Mouse (Mus musculus) heart, postnatal 0 days (tissue): ENCODE results near the gene Crybb1. TPM values are rescaled to one million over a fixed set of nuclear protein-coding genes. Genes with fewer than 3 reads are reported as not detected.

Experiments
- ATAC-seq: fragments of 200-750 bp; cut with Nextera tagmentation; 2 replicates; pipeline ENCODE4 v1.8.0; 2017; ENCODE audit warnings: low read depth, moderate number of reproducible peaks, moderate library complexity; ENCODE audit not compliant: insufficient read depth
- DNase-seq: peaks from one replicate; pipeline ENCODE4 v3.0.0-alpha.2; 2016; ENCODE audit warnings: low spot score
- H3K27ac ChIP-seq: fragments of 300-500 bp; sonication (generic); 2 replicates; pipeline ENCODE4 v1.5.1; 2014; ENCODE audit warnings: low read depth, mild to moderate bottlenecking
- H3K27me3 ChIP-seq: fragments of 300-500 bp; sonication (generic); 2 replicates; pipeline ENCODE4 v1.6.1; 2014; ENCODE audit warnings: low read length, mixed read lengths; ENCODE audit not compliant: control insufficient read depth, insufficient read depth
- H3K36me3 ChIP-seq: fragments of 300-500 bp; sonication (generic); replicated peaks from 2 replicates; pipeline ENCODE4 v1.6.1; 2014; ENCODE audit warnings: low read length, mixed read lengths; ENCODE audit not compliant: control insufficient read depth, insufficient read depth
- H3K4me1 ChIP-seq: fragments of 300-500 bp; sonication (generic); 2 replicates; pipeline ENCODE4 v1.6.1; 2014; ENCODE audit warnings: antibody characterized with exemption; ENCODE audit not compliant: control insufficient read depth, insufficient read depth
- H3K4me2 ChIP-seq: fragments of 300-500 bp; sonication (generic); 2 replicates; pipeline ENCODE4 v1.6.1; 2014; ENCODE audit warnings: low read depth, mild to moderate bottlenecking, low read length, moderate library complexity
- H3K4me3 ChIP-seq: fragments of 300-500 bp; sonication (generic); 2 replicates; pipeline ENCODE4 v1.5.1; 2014; ENCODE audit warnings: low read depth, low read length
- H3K9ac ChIP-seq: fragments of 300-500 bp; sonication (generic); replicated peaks from 2 replicates; pipeline ENCODE4 v1.6.1; 2014; ENCODE audit warnings: low read depth, low read length, mixed read lengths
- H3K9me3 ChIP-seq: fragments of 300-500 bp; sonication (generic); replicated peaks from 2 replicates; pipeline ENCODE4 v1.6.1; 2016; ENCODE audit warnings: low read length; ENCODE audit not compliant: control insufficient read depth
- CTCF ChIP-seq: IDR thresholded peaks from 2 replicates; pipeline ENCODE4 v1.5.1; 2016; ENCODE audit warnings: antibody characterized with exemption, control low read depth, low read depth
- EP300 ChIP-seq: IDR thresholded peaks from 2 replicates; pipeline ENCODE4 v1.6.1; 2016; ENCODE audit warnings: antibody characterized with exemption, low read depth
- WGBS: fragments of 180-500 bp; shearing (Covaris S2); extraction: QIAGEN DNeasy Blood & Tissue Kit; methylation state at CpG from one replicate; pipeline ENCODE4 v1.1.7; 2014; 5-methylcytosine and 5-hydroxymethylcytosine counted together
- polyA plus RNA-seq: library from polyadenylated mRNA; unstranded; fragments of >200 nt; fragmentation: Nextera tagmentation; extraction: Ambion mirVana; gene quantifications from 2 replicates; pipeline ENCODE4 v1.2.1, GENCODE M21; 2015
- total RNA-seq: library from RNA; depleted of rRNA; stranded (reverse); fragments of >200 nt; gene quantifications from 2 replicates; pipeline ENCODE4 v1.2.3, GENCODE M21; 2014; ENCODE audit warnings: low replicate concordance

Crybb1 gene
- total and polyA plus RNA-seq, 2 experiments from 2014 or later: 0.26 TPM; not detected in 1

DNA sequence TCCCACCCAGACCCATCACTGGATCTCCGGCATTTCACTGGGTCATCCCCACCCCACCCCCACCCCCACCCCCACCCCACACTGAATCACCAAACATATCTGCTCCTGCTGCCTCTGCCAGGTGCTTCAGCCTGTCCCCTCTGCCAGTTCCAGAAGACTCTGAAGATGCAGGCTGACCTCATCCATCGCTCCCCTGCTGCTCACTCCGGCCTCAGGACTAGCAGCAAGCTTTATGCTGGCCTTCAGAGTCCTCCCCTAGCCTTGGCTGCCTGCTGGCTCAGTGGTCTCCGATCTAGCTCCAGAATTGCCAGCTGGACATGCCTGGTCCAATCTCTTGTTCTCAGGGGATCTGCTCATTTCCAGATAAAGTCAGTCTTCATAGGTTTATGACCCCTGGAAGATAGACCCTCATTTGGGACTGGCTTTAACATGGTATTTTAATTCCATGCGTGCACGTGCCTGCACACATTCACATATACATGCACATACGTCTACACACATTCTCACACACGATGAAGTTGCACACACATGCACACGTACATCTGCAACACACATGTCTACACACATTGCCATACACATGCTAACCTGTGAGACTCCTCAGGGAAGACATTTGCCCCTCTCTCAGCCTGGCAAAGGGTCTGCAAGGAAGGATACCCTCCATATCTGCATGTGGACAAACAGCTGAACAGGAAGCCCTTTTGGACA is 17.6 kb upstream of the Crybb1 start:
- H3K27ac ChIP-seq: no peak overlapping the region
- no peak overlapping the region for H3K4me3 ChIP-seq
- H3K4me1 ChIP-seq: no peaks in the 10 kb centered on the region
- no peak for ATAC-seq
- 50% methylated on average over 9 of the region's 9 CpGs for WGBS
- H3K27me3 ChIP-seq: peaks cover 24% of the 10 kb centered on the region
- no peak overlapping the region for H3K9ac ChIP-seq
- H3K4me2 ChIP-seq: no peak overlapping the region
- no peak for DNase-seq
- TF ChIP-seq EP300 (no peak), CTCF (no peak)
- H3K36me3 ChIP-seq: no peaks in the 10 kb centered on the region
- no peaks in the 10 kb centered on the region for H3K9me3 ChIP-seq

DNA sequence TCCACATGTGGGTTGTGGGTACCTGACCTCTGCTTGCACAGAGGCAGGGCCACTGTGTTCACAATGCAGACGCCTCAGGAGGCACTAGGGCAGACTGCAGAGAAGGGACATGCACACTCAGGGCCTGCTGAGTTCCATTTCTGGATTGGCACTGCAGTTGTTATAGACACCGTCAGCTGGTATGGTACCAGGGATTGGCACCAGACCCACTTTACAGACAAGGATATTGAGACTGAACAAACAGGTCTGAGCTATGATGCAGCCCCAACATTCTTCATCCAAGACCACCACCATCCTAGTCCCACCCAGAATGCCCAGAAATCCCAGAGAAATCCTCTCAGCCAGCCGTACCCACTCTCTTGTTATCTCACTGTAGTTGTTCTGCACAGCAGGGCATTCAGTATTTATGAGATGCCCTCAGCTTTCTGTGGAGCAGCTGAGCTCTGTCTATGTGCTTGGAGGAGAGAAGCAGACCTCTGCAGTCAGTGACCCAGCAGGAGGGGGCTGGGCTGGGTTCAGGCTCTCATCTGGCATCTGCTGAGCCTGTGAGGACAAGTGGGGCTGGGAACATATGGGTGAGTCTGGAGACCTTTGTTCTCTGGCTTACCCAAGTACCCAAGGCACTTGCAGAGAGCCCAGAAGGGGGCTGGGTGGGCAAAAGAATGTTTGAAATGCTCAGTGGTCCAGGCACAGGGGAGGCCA is 16.7 kb upstream of the Crybb1 start:
- Histone ChIP-seq H3K36me3 (no peaks in the 10 kb centered on the region), H3K9ac (no peak overlapping the region), H3K27me3 (peaks cover 24% of the 10 kb centered on the region), H3K9me3 (no peaks in the 10 kb centered on the region), H3K4me1 (peaks cover 4% of the 10 kb centered on the region; the same call in 1 of the 2 replicates), H3K27ac (no peak overlapping the region), H3K4me2 (no peak overlapping the region), H3K4me3 (no peak overlapping the region)
- DNase-seq: no peak
- no peak for TF ChIP-seq EP300
- TF ChIP-seq CTCF: no peak
- no peak for ATAC-seq
- WGBS: 60% methylated on average over 3 of the region's 3 CpGs

- Histone ChIP-seq H3K4me3 (no peak overlapping the region), H3K9me3 (no peaks in the 10 kb centered on the region), H3K4me1 (peaks cover 11% of the 10 kb centered on the region), H3K4me2 (peak overlapping the region; percentile 20; the same call in 1 of the 2 replicates), H3K27me3 (peaks cover 20% of the 10 kb centered on the region), H3K36me3 (no peaks in the 10 kb centered on the region), H3K27ac (no peak overlapping the region), H3K9ac (no peak overlapping the region)
- peak; percentile 64 for ATAC-seq
- DNase-seq: peak; percentile 78
- TF ChIP-seq CTCF: peak; percentile 98
- TF ChIP-seq EP300: no peak
- 0% methylated on average over 10 of the region's 10 CpGs for WGBS
Measured at GRCm38 (mm10) chr5:112240761-112241160, 14.9 kb upstream of the Crybb1 start.

- no peak overlapping the region for H3K27ac ChIP-seq
- ATAC-seq: no peak
- H3K9me3 ChIP-seq: no peaks in the 10 kb centered on the region
- DNase-seq: no peak
- H3K4me3 ChIP-seq: no peak overlapping the region
- H3K4me2 ChIP-seq: no peak overlapping the region
- no peak for TF ChIP-seq EP300
- TF ChIP-seq CTCF: no peak
- WGBS: 62% methylated on average over 2 of the region's 2 CpGs
- no peak overlapping the region for H3K9ac ChIP-seq
- H3K27me3 ChIP-seq: peaks cover 20% of the 10 kb centered on the region
- peaks cover 11% of the 10 kb centered on the region for H3K4me1 ChIP-seq
- H3K36me3 ChIP-seq: no peaks in the 10 kb centered on the region
Measured at GRCm38 (mm10) chr5:112241849-112242248, 13.8 kb upstream of the Crybb1 start.

DNA sequence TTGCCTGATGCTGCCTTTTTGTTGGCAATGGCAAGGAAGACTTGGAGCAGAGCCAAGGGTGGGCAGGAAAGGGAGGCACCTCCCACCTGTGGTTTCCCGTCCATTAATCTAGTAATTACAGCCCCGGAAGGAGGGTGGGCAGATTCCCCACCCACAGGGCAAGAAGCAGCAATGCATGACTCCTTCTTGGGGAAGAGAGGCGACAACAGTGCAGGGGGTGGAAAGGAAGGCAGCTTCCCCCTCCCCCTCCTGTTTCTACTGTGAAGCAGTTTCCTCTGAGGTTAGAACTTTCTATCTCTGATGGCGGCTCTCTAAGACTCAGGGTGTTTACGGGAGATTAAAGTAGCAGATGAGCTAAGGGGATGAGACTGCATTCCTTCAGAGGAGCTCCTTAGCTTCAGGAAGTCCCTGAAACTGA is 13.2 kb upstream of the Crybb1 start:
- Histone ChIP-seq H3K4me2 (no peak overlapping the region), H3K9ac (no peak overlapping the region), H3K27ac (0 out of 2 replicates have a peak overlapping the region, but pooled peaks have one; percentile 6), H3K4me3 (no peak overlapping the region), H3K36me3 (no peaks in the 10 kb centered on the region), H3K27me3 (peaks cover 15% of the 10 kb centered on the region), H3K9me3 (no peaks in the 10 kb centered on the region), H3K4me1 (peaks cover 11% of the 10 kb centered on the region)
- no peak for DNase-seq
- 59% methylated on average over 5 of the region's 5 CpGs for WGBS
- no peak for TF ChIP-seq CTCF
- no peak for TF ChIP-seq EP300
- ATAC-seq: no peak
